Mouse (Mus musculus) kidney, adult 2 months (tissue): ENCODE results near the gene 1810043G02Rik.
A peak's percentile ranks its signal among the peaks of the same experiment; 100 is the strongest.

Source experiments
- CTCF ChIP-seq: fragments of 200-500 bp; conservative IDR thresholded peaks from 2 replicates; pipeline ENCODE4 v1.5.1; 2011; ENCODE audit warnings: low read depth, mild to moderate bottlenecking, control low read depth, low read length, moderate library complexity, mixed read lengths; ENCODE audit not compliant: insufficient read depth, insufficient read length
- POLR2A ChIP-seq: fragments of 200-500 bp; IDR thresholded peaks from one replicate; pipeline ENCODE4 v1.6.1; 2011; ENCODE audit warnings: low read depth, low read length, control low read depth

DNA sequence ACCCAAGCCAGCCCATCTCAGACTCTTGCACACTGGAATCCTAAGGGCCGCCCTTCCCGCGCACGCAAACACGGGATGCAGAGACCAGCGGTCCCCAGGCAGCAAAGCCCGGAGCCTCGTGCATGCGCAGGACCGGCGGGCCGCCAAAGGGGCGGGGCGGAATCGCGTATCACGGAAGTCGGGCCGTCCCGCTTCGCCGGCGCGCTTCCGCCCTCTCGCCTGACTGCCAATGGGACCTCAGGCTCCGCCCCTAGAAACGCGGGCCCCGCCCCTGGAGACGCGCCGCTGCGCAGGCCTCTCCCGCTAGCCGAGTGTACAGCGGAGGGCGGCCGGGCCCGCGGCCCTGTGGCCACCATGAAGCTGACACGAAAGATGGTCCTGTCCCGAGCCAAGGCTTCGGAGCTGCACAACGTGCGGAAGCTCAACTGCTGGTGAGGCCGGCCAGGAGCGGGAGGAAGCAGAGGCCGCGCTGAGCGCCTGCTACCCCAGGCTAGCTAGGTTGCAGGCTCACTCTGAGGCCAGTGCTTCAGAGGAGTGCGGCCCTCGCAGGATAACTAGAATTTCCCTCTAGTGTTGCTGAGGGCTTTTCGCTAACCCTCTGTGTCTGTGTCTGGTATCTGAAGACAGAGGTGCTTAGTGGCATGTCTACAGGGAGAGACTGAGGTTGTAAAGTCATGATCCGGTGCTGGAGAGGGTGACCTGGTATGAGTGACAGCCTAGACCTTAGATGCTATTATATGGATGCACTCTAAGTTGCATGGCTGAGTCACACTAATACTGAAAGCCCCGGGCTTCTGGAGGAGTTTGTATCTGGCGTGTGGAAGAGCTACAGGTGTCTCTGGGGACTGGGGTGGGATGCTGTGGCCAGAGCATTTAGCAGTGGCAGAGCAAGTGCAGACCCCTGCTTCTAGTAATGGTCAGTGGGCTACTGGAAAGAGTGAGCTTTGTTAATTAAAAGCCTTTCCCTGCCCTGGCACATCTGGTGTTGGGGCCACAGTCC lies at the start of gene 1810043G02Rik:
- peak; percentile 37 for TF ChIP-seq POLR2A
- TF ChIP-seq CTCF: no peak
